ENCODE assay signal across 21 mouse cellular contexts in the genomic region with DNA sequence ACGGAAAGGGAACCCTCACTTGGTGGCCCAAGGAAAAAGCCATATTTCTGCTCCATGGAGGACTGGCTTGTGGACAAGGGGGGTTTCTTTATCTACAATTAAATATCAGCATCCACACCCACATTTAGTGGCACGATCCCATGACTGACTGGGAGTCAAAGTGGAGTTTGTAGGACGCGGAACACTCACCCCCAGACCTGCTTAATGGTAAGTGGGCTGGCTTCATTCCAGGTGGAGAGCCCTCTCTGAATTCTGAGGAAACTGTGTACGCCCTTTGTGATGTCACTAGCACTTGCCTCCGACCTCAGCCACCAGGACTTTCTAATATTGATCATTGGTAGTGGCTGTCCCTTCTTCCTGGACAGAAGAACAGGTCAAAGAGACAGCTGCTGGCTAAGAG. TPM values are rescaled to one million over a fixed set of nuclear protein-coding genes. Genes with fewer than 3 reads are reported as not detected.
DNase-seq lines count a peak whose midpoint lies in the region; ATAC-seq lines count a peak whose summit lies in the region.
"Had no signal": no experiment of that assay in that cellular context is flagged by ENCODE, and none has a peak within 500 bp of the region (broad histone marks: within the 10 kb centered on the region; RNA-seq: fewer than 3 reads in every experiment).

Gene Tmem63c, plus strand, starts transcription at position 301 of the 400 bp plus-strand sequence.

- no peaks in the 10 kb centered on the region for H3K9me3 ChIP-seq in hindbrain, embryonic 15.5 days
- H3K9me3 ChIP-seq in hindbrain, embryonic 13.5 days = no peaks in the 10 kb centered on the region
- H3K9me3 ChIP-seq in midbrain, embryonic 16.5 days (replicated peaks; ENCODE audit: control insufficient read depth, low read length, poor library complexity, severe bottlenecking) = no peaks in the 10 kb centered on the region
- no peaks in the 10 kb centered on the region for H3K9me3 ChIP-seq in midbrain, embryonic 11.5 days (ENCODE audit: control insufficient read depth, low read length)
- H3K9me3 ChIP-seq: heart, embryonic 13.5 days; intestine, embryonic 15.5 days; limb, embryonic 12.5 days had no signal

- H3K27me3 ChIP-seq in hindbrain, embryonic 15.5 days = no peaks in the 10 kb centered on the region
- H3K27me3 ChIP-seq in hindbrain, embryonic 13.5 days = no peaks in the 10 kb centered on the region
- no peaks in the 10 kb centered on the region; the same call in 1 of the 2 replicates for H3K27me3 ChIP-seq in midbrain, embryonic 16.5 days (ENCODE audit: control insufficient read depth, insufficient read depth, low read depth, low read length)
- no peaks in the 10 kb centered on the region for H3K27me3 ChIP-seq in midbrain, embryonic 11.5 days (ENCODE audit: control insufficient read depth, insufficient read depth, low read length)

- H3K36me3 ChIP-seq in hindbrain, embryonic 15.5 days = no peaks in the 10 kb centered on the region
- H3K36me3 ChIP-seq in hindbrain, embryonic 13.5 days = no peaks in the 10 kb centered on the region
- no peaks in the 10 kb centered on the region for H3K36me3 ChIP-seq in midbrain, embryonic 16.5 days (ENCODE audit: control insufficient read depth, insufficient read depth, low read length)
- no peaks in the 10 kb centered on the region for H3K36me3 ChIP-seq in midbrain, embryonic 11.5 days (ENCODE audit: control insufficient read depth, insufficient read depth, low read length)
- H3K36me3 ChIP-seq: heart, embryonic 13.5 days; intestine, embryonic 15.5 days; limb, embryonic 12.5 days had no signal

- no peak within 1 kb of the TSS for H3K4me2 ChIP-seq in hindbrain, embryonic 15.5 days
- H3K4me2 ChIP-seq in hindbrain, embryonic 13.5 days = no peak within 1 kb of the TSS
- no peak within 1 kb of the TSS for H3K4me2 ChIP-seq in midbrain, embryonic 16.5 days (ENCODE audit: low read length)
- H3K4me2 ChIP-seq in midbrain, embryonic 11.5 days = no peak within 1 kb of the TSS
- H3K4me2 ChIP-seq: heart, embryonic 13.5 days; intestine, embryonic 15.5 days; limb, embryonic 12.5 days had no signal

- H3K27ac ChIP-seq in hindbrain, embryonic 15.5 days (replicated peaks) = no peak within 1 kb of the TSS
- no peak within 1 kb of the TSS for H3K27ac ChIP-seq in hindbrain, embryonic 13.5 days
- H3K27ac ChIP-seq in midbrain, embryonic 16.5 days (ENCODE audit: low read length) = no peak within 1 kb of the TSS
- no peak within 1 kb of the TSS for H3K27ac ChIP-seq in midbrain, embryonic 11.5 days (ENCODE audit: low read depth, low read length)
- H3K27ac ChIP-seq: heart, embryonic 13.5 days; intestine, embryonic 15.5 days; limb, embryonic 12.5 days; liver, embryonic 14.5 days; stomach, postnatal 0 days had no signal

- DNase-seq in midbrain, embryonic 11.5 days (ENCODE audit: low spot score, missing footprints) = no peak
- no peak for DNase-seq in layer of hippocampus, postnatal 25 days (ENCODE audit: extremely low spot score in 1 of 2, low spot score in 1 of 2)
- no peak for DNase-seq in left cerebral cortex, postnatal 36 days (ENCODE audit: low spot score in 2 of 2)
- DNase-seq in gastrocnemius, postnatal 10 days = no peak
- DNase-seq: adrenal gland, postnatal 14 days; cerebellum, adult 9-11 months; heart, postnatal 36 days; thymus, postnatal 25 days had no signal

- no peak within 1 kb of the TSS for H3K4me3 ChIP-seq in hindbrain, embryonic 15.5 days
- no peak within 1 kb of the TSS for H3K4me3 ChIP-seq in hindbrain, embryonic 13.5 days
- no peak within 1 kb of the TSS for H3K4me3 ChIP-seq in midbrain, embryonic 16.5 days (ENCODE audit: low read depth, low read length)
- H3K4me3 ChIP-seq in midbrain, embryonic 11.5 days (ENCODE audit: low read depth, low read length) = no peak within 1 kb of the TSS
- H3K4me3 ChIP-seq: heart, embryonic 13.5 days; intestine, embryonic 15.5 days; limb, embryonic 12.5 days had no signal

- H3K9ac ChIP-seq in hindbrain, embryonic 15.5 days = no peak within 1 kb of the TSS
- H3K9ac ChIP-seq in hindbrain, embryonic 13.5 days = no peak within 1 kb of the TSS
- H3K9ac ChIP-seq in midbrain, embryonic 16.5 days (ENCODE audit: low read depth, low read length) = no peak within 1 kb of the TSS
- H3K9ac ChIP-seq in midbrain, embryonic 11.5 days (ENCODE audit: low read length) = no peak within 1 kb of the TSS
- H3K9ac ChIP-seq: heart, embryonic 13.5 days; intestine, embryonic 15.5 days; limb, embryonic 12.5 days; liver, embryonic 14.5 days had no signal

- 84% methylated on average over 6 of the region's 6 CpGs for WGBS in hindbrain, embryonic 15.5 days
- WGBS in hindbrain, embryonic 13.5 days = 85% methylated on average over 6 of the region's 6 CpGs
- WGBS in midbrain, embryonic 16.5 days = 86% methylated on average over 6 of the region's 6 CpGs
- 78% methylated on average over 6 of the region's 6 CpGs for WGBS in midbrain, embryonic 11.5 days

- intact Hi-C loops in left cerebral cortex, postnatal 36 days (cut with DNase I) = no loop called here

- no peak for ATAC-seq in hindbrain, embryonic 15.5 days (ENCODE audit: low FRiP score, low read depth)
- no peak for ATAC-seq in hindbrain, embryonic 13.5 days (ENCODE audit: low FRiP score)
- ATAC-seq in midbrain, embryonic 16.5 days = no peak
- no peak for ATAC-seq in midbrain, embryonic 11.5 days (ENCODE audit: low FRiP score)
- ATAC-seq: activated CD4-positive, CD25-positive, alpha-beta regulatory T cell, adult 4 months; intestine, embryonic 15.5 days; lung, postnatal 0 days; Patski had no signal

- H3K4me1 ChIP-seq in hindbrain, embryonic 15.5 days (replicated peaks) = no peaks in the 10 kb centered on the region
- H3K4me1 ChIP-seq in hindbrain, embryonic 13.5 days (replicated peaks) = no peaks in the 10 kb centered on the region
- peaks cover 2% of the 10 kb centered on the region; the same call in 1 of the 2 replicates for H3K4me1 ChIP-seq in midbrain, embryonic 16.5 days (ENCODE audit: control insufficient read depth, insufficient read depth, low read length)
- H3K4me1 ChIP-seq in midbrain, embryonic 11.5 days (ENCODE audit: control insufficient read depth, insufficient read depth, low read length) = no peaks in the 10 kb centered on the region
- H3K4me1 ChIP-seq: heart, embryonic 13.5 days; intestine, embryonic 15.5 days; limb, embryonic 12.5 days had no signal

RNA-seq across cellular contexts. Expression of gene Tmem63c, which starts in this region (rescaled TPM):
- polyA plus RNA-seq in hindbrain, embryonic 15.5 days (2015; fragmentation: Nextera tagmentation; extraction: Ambion mirVana) = 10.3 and 11.1 TPM in 2 replicates
- 6.8 and 7.3 TPM in 2 replicates for polyA plus RNA-seq in hindbrain, embryonic 13.5 days (2015; fragmentation: Nextera tagmentation; extraction: Ambion mirVana)
- polyA plus RNA-seq in midbrain, embryonic 16.5 days (2015; fragmentation: Nextera tagmentation; extraction: Ambion mirVana) = 12.9 and 13.7 TPM in 2 replicates
- 0.64 and 0.77 TPM in 2 replicates for polyA plus RNA-seq in midbrain, embryonic 11.5 days (2014; fragmentation: Nextera tagmentation; extraction: Ambion mirVana)
- total RNA-seq in layer of hippocampus, postnatal 25 days (2021) = 10 to 100 TPM; 32.4 to 35.6 TPM
- 10 to 100 TPM; 37.7 to 40.2 TPM for total RNA-seq in left cerebral cortex, postnatal 36 days (2021)
- total RNA-seq in gastrocnemius, postnatal 10 days (2021) = under 1 TPM; 0.23 to 0.29 TPM
- total RNA-seq: megakaryocyte progenitor cell, adult 5-6 weeks; neutrophil, adult 5-6 weeks had no signal
- polyA plus RNA-seq: heart, embryonic 13.5 days; limb, embryonic 12.5 days; liver, embryonic 14.5 days; Patski had no signal

Comparison
In these comparisons a context has a peak if more than half of its experiments do, and no peak if none do; other contexts are left out.
1. RNA of gene Tmem63c (total RNA-seq): 37.7 to 40.2 TPM in left cerebral cortex, postnatal 36 days and 32.4 to 35.6 TPM in layer of hippocampus, postnatal 25 days; 0.23 to 0.29 TPM in gastrocnemius, postnatal 10 days; every median in the first group is over 10 times any median in the second.